9 mouse cellular contexts compared by ENCODE assay signal in the genomic region with DNA sequence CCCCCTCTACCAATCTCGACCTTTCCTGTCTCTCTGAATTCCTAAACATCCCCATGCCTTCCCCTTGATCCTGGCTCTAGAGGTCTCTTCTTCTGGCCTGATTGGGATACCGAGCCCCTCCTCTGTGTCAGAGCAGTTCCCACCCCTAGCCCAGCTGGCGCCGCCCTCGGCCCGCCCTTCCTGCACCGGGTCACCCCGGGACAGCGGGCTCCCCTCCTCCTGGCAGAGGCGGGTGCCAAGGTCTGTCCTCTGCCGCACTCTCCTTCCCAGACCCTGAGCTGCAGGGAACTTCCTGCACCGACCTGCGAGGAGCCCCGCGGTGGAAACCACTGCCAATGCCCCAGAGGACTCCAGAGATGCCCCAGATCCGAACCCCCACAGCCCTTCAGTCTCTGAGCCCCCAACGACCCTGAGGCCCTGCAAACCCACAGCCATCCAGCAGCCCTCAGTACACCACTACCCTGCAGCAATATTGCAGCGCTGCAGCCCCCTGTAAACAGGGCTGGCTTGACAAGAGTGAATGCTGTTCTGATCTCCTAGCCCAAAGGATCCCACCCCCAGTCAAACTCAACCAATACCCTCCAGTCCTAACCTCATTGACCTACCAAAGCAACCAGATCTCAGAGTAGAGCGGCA. TPM values are rescaled to one million over a fixed set of nuclear protein-coding genes. Genes with fewer than 3 reads are reported as not detected.
DNase-seq lines count a peak whose midpoint lies in the region; TF ChIP-seq lines count a peak whose summit lies in the region.
"Had no signal": no experiment of that assay in that cellular context is flagged by ENCODE, and none has a peak within 500 bp of the region (broad histone marks: within the 10 kb centered on the region; RNA-seq: fewer than 3 reads in every experiment).

No protein-coding gene starts in this region.

- DNase-seq in ES-E14 (ENCODE audit: low read depth, low spot score), result peak; percentile 3
- peak; percentile 31 for DNase-seq in cerebellum, adult 11-12 months
- DNase-seq in frontal cortex, postnatal 10 days (ENCODE audit: low spot score in 2 of 2), result peak; percentile 50 to 53
- peak; percentile 76 for DNase-seq in heart, postnatal 4 days
- DNase-seq in layer of hippocampus, postnatal 10 days (ENCODE audit: low spot score in 2 of 2), result peak; percentile 45 to 66
- DNase-seq in lung, postnatal 25 days (ENCODE audit: low spot score), result peak; percentile 40
- DNase-seq in right cerebral cortex, postnatal 4 days, result peak; percentile 15
- no peak for DNase-seq in MN1 (ENCODE audit: low spot score)

- H3K9me3 ChIP-seq in ES-E14 (ENCODE audit: control insufficient read depth, insufficient read depth, low read depth, low read length), result no peaks in the 10 kb centered on the region

- H3K4me3 ChIP-seq in ES-E14 (ENCODE audit: insufficient read depth in 1 of 2, low read depth in 1 of 2, low read length in 2 of 2, poor library complexity in 1 of 2, severe bottlenecking in 1 of 2), result peak overlapping the region; percentile 55 to 67
- H3K4me3 ChIP-seq: left cerebral cortex, adult 2 months had no signal

- H3K27ac ChIP-seq in ES-E14 (ENCODE audit: insufficient read depth, low read depth, low read length, poor library complexity, severe bottlenecking), result no peak overlapping the region
- H3K27ac ChIP-seq: left cerebral cortex, adult 2 months had no signal

- no peak overlapping the region for H3K9ac ChIP-seq in ES-E14 (ENCODE audit: insufficient read depth, low read depth, low read length, poor library complexity, severe bottlenecking)

- no peaks in the 10 kb centered on the region for H3K36me3 ChIP-seq in ES-E14 (ENCODE audit: control insufficient read depth, insufficient read depth, low read length, poor library complexity, severe bottlenecking)

- 0 out of 4 replicates have a peak, but pooled peaks cover 0 to 2% of the 10 kb centered on the region in 2 experiments for H3K4me1 ChIP-seq in ES-E14 (ENCODE audit: control insufficient read depth in 2 of 2, insufficient read depth in 2 of 2, low read length in 2 of 2, poor library complexity in 1 of 2)

- in situ Hi-C loops in ES-E14 (cut with MboI; ENCODE audit: low sequenced_read_pairs in 2 of 2, unreplicated experiment in 2 of 2), result no loop called here

TF ChIP-seq in ES-E14, 5 proteins besides CTCF, POLR2A, EP300 and RAD21:
- no peak for TF ChIP-seq ZNF384 (IDR thresholded peaks at IDR 0.05; ENCODE audit: low read depth, low read length)
- no peak for TF ChIP-seq HCFC1 (IDR thresholded peaks at IDR 0.05; ENCODE audit: borderline replicate concordance, insufficient read depth, low read length)
- TF ChIP-seq CHD2 (IDR thresholded peaks at IDR 0.05; ENCODE audit: low read depth, low read length), result no peak

RNA-seq across cellular contexts. Expression of gene Thrb, which starts 27.1 kb away (rescaled TPM):
- total RNA-seq in ES-E14 (2012; rRNA removed), result 0.42 and 0.76 TPM in 2 replicates
- total RNA-seq in heart, postnatal 4 days (2021), result 1 to 10 TPM; 3.4 to 5.4 TPM
- 10 to 100 TPM; 33.2 to 34.1 TPM for total RNA-seq in layer of hippocampus, postnatal 10 days (2021)

Comparison
In these comparisons a context has a peak if more than half of its experiments do, and no peak if none do; other contexts are left out.
1. RNA of gene Thrb, which starts 27.1 kb away (total RNA-seq): 33.2 to 34.1 TPM in layer of hippocampus, postnatal 10 days; 3.4 to 5.4 TPM in heart, postnatal 4 days and 0.42 to 0.76 TPM in ES-E14; every median in the first group is over 4 times any median in the second.